Mouse (Mus musculus): Measurements from ENCODE around the gene Tmem110. TPM values are rescaled to one million over a fixed set of nuclear protein-coding genes. Genes with fewer than 3 reads are reported as not detected.

Gene Tmem110
- total RNA-seq, 1 experiment from 2014 or later, result 27.1 TPM

GRCm38 (mm10) chr14:30862368-30862767, 37.0 kb downstream of the Tmem110 start:
- DNase-seq, result no peak

DNA sequence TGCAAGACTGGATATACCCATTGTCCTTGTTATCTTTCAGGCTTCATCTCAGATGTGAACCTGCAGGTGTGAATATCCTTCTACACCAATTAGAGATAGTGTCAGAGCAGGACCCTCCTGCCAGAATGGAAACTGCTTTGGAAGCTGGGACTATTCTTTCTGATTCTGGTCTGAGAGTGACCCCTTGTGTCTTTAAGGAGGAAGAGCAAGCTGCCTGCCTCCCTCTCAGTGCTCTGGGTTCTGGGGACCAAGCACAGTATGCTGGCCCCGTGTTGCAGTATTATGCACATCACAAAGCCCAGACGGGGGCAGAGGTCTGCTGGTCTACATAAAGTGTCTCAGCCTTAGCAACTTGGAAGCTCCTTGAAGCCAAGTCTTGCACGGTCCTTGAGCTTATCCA, 39.9 kb downstream of the Tmem110 start:
- DNase-seq, result no peak

DNA sequence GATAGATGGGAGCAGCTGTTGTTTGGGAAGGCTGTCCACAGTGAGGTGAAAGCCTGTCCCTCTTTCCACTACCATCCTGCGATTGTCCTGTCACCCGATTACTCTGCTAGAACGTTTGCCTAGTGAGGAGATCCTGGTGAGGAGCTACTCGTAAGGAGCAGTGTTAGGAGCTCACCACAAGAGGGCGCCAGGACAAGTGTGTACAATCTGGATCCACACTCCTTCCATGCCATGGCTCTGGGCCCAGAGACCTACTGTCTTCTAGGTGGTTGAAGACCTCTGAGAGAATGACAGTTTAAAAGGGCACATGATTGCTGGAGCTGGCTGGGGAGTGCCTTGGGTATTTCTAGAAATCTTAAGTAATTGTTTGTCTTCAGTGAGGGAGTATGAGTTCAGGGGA, 41.7 kb downstream of the Tmem110 start:
- peak; percentile 69 for DNase-seq

DNA sequence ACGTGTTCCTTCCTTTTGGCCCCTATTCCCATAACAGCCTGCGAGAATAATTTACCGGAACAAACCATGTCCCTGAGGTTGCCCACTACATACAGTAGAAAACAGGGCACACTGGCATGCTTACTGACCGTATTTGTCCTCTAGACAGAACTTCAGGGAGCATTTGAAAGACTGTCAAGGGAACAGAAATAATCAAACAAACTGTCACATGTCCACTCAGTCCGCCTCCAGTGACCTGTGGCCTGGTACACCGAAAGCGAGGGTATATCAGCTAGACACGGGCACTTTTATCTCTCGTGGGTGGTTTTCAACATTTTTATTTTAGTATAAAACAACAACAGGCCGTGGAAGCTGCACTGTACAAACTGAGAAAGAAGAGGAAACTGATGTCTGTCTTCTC, 43.4 kb downstream of the Tmem110 start:
- no peak for DNase-seq

DNA sequence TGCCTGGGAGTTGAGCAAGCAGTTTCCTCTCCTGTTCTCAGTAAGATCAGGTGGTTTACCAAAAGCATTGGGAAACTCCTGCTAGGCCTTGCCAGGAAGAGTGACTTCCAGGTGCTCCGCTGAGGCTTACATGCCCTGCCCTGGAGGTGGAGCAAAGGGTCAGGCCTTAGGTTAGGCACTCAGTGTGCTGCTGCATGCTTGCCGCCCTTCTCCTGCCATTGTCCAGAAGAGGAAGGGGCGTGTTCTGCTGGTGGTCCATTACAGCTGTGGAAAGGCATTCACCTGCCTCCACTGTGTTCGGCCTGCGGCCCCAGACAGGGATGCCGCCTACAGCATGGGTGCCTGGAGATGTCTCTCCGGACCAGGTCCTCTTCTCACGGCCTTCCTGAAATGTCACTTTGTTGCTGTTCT, 44.0 kb downstream of the Tmem110 start:
- DNase-seq, result no peak

GRCm38 (mm10) chr14:30870206-30871147, 45.1 kb downstream of the Tmem110 start:
- no peak for DNase-seq

DNA sequence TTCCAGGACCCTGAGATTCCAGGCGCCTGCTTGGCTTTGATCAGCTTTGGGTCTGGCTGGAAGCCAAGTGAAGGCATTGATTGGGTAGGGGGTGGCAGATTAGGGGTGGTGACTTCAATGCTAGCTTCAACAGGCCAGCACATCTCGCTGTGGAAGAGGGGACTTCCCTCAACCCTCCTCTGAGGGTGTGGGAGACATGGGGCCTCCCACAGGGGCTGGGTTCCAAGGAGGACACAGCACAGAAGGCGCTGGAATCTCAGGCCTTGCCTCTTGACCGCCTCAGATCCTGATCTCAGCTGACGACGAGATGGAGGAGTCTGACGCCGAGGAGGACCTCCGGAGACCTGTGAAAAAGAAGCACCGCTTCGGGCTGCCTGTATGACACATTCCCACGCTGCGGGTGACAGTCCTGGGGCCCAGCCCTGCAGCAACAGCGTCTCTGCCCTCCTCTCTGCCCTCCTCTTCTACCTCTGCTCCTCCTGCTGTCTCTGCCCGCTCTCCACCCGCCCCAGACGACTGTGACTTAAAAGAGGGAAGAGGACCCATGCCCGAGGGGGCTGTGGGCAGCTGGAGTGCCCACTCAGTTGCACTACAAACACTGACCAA, 48.8 kb downstream of the Tmem110 start:
- DNase-seq, result no peak

DNA sequence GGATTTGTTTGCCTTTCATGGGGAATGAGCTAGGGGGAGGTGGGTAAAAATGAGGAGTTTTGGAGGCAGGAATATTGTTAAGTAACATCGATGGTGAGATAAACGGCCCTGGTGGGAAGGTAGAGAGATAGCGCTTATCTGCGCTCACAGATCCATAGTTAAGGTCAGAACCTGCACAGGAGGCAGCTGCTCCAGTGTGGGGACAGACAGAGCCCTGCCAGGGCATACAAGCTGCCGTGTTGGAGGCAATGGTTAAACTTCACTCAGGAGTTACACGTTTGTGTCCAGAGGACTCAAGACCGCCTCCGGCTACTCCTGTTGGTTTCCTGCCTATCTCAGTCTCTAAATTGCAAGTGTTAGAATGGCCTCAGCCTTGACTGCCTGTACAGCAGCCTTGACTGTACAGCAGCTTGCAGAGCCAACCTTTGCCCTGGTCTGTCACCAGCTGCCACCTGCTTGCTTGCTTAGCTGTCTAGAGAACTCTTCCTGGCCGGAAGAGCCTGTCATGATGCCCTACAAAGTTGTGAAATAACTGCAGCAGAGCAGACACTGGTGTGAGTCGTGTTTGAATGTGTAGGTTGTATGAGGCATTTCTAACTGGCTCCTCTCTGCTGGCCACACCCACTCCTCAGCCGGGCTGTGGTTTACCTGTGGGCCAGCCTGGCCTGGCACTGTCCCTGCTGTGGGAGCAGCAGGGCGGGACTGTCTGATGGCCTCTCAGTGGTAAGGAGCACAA, 49.9 kb downstream of the Tmem110 start:
- no peak for DNase-seq

DNA sequence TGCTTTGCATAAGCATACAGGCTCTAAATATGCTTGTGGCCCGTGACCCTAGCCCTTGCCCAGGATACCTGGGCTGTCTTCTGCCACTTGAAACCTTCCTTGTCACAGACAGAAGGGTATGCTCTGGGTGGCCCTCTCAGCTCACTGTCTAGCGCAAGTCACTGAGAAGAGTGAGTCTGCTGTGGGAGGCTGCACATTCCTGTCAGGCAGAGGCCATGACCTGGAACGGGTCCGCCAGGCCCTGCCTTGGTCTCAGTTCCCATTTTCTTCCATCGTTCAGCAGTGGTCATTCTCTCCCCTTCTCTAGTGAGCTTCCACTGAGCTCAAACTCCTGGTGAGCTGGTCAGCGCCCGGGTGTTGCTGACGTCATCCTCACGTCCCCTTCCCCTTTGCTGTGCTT, 50.6 kb downstream of the Tmem110 start:
- no peak for DNase-seq

DNA sequence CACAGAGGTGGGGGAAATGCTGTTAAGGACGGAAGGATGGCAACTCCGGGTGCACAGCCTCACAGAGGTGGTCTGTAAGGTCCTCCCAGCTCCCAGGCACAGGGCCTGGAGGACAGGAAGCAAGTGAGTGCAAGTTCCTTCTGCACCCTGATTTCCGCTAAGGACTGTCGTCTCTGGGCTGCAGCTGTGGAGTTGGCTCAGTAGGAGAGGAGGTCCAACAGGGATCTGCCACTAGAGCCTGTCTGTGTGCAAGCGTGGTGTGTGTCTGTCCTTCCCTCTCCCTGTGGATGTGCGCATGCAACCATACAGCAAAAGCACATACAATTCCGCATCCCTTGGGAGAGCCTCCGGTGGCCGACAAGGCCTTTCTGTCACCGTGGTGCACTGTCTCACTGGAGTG, 51.1 kb downstream of the Tmem110 start:
- DNase-seq, result no peak

DNA sequence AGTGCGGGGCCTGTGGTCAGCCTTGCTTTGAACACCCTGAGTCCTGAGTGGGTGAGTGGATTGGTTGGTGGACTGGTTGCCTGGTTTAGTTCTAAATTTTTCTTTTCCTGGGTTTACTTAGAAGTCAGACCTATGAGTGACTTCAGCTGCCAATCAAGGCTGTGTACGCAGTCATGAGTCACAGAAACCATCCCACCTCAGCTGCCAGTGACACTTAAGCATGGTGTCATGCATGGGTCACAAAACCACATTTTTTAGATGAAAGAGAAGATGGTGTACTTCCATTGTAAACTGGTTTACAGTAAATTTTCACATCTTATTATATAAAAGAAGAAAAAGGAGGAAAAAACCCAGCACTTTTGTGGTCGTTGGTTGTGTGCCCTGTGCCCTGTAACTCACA, 52.4 kb downstream of the Tmem110 start:
- DNase-seq, result no peak

GRCm38 (mm10) chr14:30878958-30879571, 53.7 kb downstream of the Tmem110 start, which contains the start of gene Mustn1:
TSS of gene Mustn1 (plus strand) at chr14:30879200.
- no peak for DNase-seq

DNA sequence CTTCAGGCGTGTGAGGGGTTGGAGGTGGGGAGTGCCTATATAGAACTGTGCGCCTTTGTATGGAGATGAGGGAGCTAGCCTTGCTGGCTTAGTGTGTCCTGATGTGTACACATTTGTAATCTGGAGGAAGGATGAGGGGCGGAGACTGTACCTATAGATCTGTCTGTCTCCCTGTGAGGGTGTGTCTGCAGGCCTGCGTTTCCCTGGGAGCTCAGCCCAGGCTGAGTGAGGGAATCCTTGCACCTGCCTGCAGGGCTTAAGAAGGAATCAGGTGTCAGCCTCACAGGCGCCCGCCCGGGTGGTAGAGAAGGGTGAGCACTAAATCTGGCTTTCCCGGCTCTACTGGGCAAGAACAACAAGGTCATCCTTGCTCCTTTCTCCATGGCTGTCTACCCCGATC, 54.4 kb downstream of the Tmem110 start:
- no peak for DNase-seq

GRCm38 (mm10) chr14:30880251-30880650, 54.9 kb downstream of the Tmem110 start:
- DNase-seq, result no peak

DNA sequence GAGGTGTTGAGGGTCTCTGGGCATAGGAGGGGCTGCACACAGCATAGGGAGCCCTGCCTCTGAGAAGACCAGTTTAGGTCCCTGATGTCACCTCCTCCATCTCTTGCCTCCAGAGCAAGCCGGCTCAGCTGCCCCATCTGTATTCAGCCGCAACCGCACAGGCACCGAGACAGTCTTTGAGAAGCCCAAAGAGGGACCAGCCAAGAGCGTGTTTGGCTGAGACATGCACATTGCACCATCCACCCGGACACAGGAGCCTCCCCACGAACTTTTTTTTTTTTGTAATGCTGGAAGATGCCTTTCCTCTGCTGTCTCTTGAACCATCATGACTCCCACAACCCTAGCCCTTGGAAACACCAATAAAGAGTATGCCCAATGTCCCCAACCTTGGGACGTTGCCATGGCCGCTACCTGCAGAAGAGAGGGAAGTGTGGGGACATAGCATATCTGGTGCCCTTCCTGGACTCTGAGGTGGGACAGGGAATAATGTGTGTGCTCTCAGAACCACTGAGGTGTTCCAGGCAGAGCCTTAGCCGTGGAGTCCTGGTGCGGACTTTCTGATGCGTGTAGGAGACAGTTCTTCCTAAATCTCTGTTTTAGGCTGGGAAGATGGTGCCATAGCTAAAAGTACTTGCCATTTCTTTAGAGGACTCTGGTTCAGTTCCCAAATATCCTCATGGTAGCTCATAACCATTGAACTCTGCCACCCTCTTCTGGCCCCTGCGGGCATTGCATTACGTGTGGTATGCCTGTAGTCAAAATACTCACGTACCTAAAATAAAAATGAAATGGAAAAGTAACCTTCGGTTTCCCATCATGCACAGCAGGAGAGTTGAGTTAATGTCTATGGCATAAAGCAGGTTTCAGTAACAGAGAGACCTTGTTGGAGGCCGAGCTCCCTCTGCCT, 55.7 kb downstream of the Tmem110 start:
- DNase-seq, result peak; percentile 62

GRCm38 (mm10) chr14:30881718-30882108, 56.3 kb downstream of the Tmem110 start:
- no peak for DNase-seq

- DNase-seq, result no peak
Measured at GRCm38 (mm10) chr14:30885298-30885697, 59.9 kb downstream of the Tmem110 start.

GRCm38 (mm10) chr14:30886204-30886603, 60.8 kb downstream of the Tmem110 start, which contains the start of gene Itih4:
TSS of gene Itih4 (plus strand) at chr14:30886476.
- DNase-seq, result no peak

DNA sequence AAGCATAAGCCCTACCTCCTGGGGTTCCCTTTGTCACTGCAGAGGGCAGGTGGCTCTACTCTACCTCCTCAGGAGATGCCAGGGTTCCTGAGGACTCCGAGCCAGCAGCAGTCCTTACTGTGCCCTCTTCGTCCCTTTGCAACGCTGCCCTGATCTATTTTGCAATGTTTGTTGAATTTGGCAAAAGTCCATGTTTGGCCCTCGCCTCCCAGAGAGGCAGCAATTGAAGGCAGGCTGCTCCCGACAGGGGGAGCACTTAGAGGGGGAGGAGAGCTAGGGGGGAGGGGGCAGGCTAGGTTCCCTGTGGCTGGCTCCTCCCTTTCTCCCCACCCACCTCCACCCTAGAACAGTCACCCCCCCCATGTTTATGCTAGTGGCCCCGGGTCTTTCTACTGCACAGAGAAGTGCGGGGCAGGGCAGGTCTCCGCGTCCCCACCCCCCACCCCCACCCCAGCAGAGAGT, 62.9 kb downstream of the Tmem110 start:
- DNase-seq, result peak; percentile 46

- no peak for DNase-seq
Measured at GRCm38 (mm10) chr14:30899972-30900371, 74.6 kb downstream of the Tmem110 start.

DNA sequence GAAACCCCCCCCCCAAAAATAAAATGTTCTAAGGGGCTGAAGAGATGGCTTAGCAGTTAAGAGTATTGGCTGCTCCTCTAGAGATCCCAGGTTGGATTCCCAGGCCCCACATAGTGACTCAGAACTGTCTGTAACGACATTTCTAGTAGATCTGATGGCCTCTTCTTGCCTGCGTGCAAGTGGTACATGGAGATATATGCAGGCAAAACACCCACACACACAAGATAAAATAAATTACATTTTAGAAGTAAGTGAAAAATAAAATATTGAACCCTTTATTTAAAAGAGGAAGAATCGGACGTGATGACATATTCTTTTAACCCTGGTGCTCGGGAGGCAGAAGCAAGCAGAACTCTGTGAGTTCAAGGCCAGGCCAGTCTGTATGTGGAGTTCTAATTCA, 77.2 kb downstream of the Tmem110 start:
- no peak for DNase-seq

Measured in adrenal gland, postnatal 25 days (tissue).